Mouse (Mus musculus) mesoderm, embryonic 11.5 days (tissue): ENCODE results near the gene Gm26620.

Experiments
- DNase-seq: peaks from one replicate; pipeline ENCODE4 v3.0.0-alpha.2; 2012; ENCODE audit warnings: low read depth, low spot score

Gene Gm26620

GRCm38 (mm10) chr1:170884978-170885561 is at the start of gene Gm26620, which contains the start of gene Dusp12:
TSS of gene Gm26620 (plus strand) at chr1:170885065.
TSS of gene Dusp12 (minus strand) at chr1:170885540.
- DNase-seq = peak; percentile 86

GRCm38 (mm10) chr1:170839685-170840084 is 45.2 kb upstream of the Gm26620 start:
- no peak for DNase-seq

GRCm38 (mm10) chr1:170844380-170844779 is 40.5 kb upstream of the Gm26620 start:
- no peak for DNase-seq

- no peak for DNase-seq
Measured at GRCm38 (mm10) chr1:170845448-170846307, 39.2 kb upstream of the Gm26620 start.

GRCm38 (mm10) chr1:170850007-170850406 is 34.9 kb upstream of the Gm26620 start:
- no peak for DNase-seq

GRCm38 (mm10) chr1:170850637-170851624 is 33.9 kb upstream of the Gm26620 start:
- DNase-seq = no peak

- no peak for DNase-seq
Measured at GRCm38 (mm10) chr1:170853604-170854003, 31.3 kb upstream of the Gm26620 start.

GRCm38 (mm10) chr1:170855056-170855760 is 29.7 kb upstream of the Gm26620 start:
- no peak for DNase-seq

- no peak for DNase-seq
Measured at GRCm38 (mm10) chr1:170857369-170857768, 27.5 kb upstream of the Gm26620 start.

- no peak for DNase-seq
Measured at GRCm38 (mm10) chr1:170858872-170859271, 26.0 kb upstream of the Gm26620 start.

GRCm38 (mm10) chr1:170861671-170862434 is 23.0 kb upstream of the Gm26620 start:
- DNase-seq = no peak

- DNase-seq = no peak
Measured at GRCm38 (mm10) chr1:170862435-170862717, 22.5 kb upstream of the Gm26620 start.

GRCm38 (mm10) chr1:170863033-170863432 is 21.8 kb upstream of the Gm26620 start:
- no peak for DNase-seq

GRCm38 (mm10) chr1:170864234-170864633 is 20.6 kb upstream of the Gm26620 start:
- DNase-seq = no peak

GRCm38 (mm10) chr1:170864754-170865153 is 20.1 kb upstream of the Gm26620 start:
- DNase-seq = no peak

- no peak for DNase-seq
Measured at GRCm38 (mm10) chr1:170865406-170865805, 19.5 kb upstream of the Gm26620 start.

GRCm38 (mm10) chr1:170866992-170867690 is 17.7 kb upstream of the Gm26620 start:
- DNase-seq = no peak

GRCm38 (mm10) chr1:170867691-170868105 is 17.2 kb upstream of the Gm26620 start, which contains the start of gene Atf6:
TSS of gene Atf6 (minus strand) at chr1:170867771.
- DNase-seq = peak; percentile 93

- peak; percentile 88 for DNase-seq
Measured at GRCm38 (mm10) chr1:170868107-170868904, 16.6 kb upstream of the Gm26620 start.
